Mouse (Mus musculus) MEL (cell line): ENCODE measurements at regions not wholly inside any gene's neighbourhood (a gene's known extent, or its start where the extent isn't known, plus 50 kb on each side); places are given as distances from the start of the nearest gene placed in this dataset.

Experiments used
- DNase-seq: peaks from one replicate; pipeline ENCODE4 v3.0.0; 2011; ENCODE audit warnings: low read depth, low spot score
- H3K27ac ChIP-seq: 2 replicates; pipeline ENCODE4 v1.5.1; 2012; ENCODE audit warnings: low read depth, mild to moderate bottlenecking, control low read depth, low read length, moderate library complexity; ENCODE audit not compliant: control insufficient read depth
- H3K27me3 ChIP-seq, 2 experiments: fragments of 150-350 bp in 1 of 2; sonication (generic) in 1 of 2; 2 replicates each; pipeline ENCODE4 v1.6.1; 2012; ENCODE audit warnings: low read length in 2 of 2, mild to moderate bottlenecking in 2 of 2, improper control_type of control experiment in 1 of 2, moderate library complexity in 1 of 2; ENCODE audit not compliant: insufficient read depth in 2 of 2, control insufficient read depth in 1 of 2
- H3K36me3 ChIP-seq, 2 experiments: 2 replicates each; pipeline ENCODE4 v1.6.1; 2012 to 2014; ENCODE audit warnings: low read length in 2 of 2, improper control_type of control experiment in 1 of 2, inconsistent platforms in 1 of 2, mild to moderate bottlenecking in 1 of 2; ENCODE audit not compliant: insufficient read depth in 2 of 2, control insufficient read depth in 1 of 2
- H3K4me1 ChIP-seq, 2 experiments: fragments of 150-350 bp in 1 of 2; sonication (generic) in 1 of 2; 2 replicates each; pipeline ENCODE4 v1.6.1; 2012; ENCODE audit warnings: low read length in 2 of 2, improper control_type of control experiment in 1 of 2, mild to moderate bottlenecking in 1 of 2; ENCODE audit not compliant: insufficient read depth in 2 of 2, control insufficient read depth in 1 of 2
- H3K4me3 ChIP-seq, 2 experiments: fragments of 150-350 bp in 1 of 2; sonication (generic) in 1 of 2; 2 replicates each; pipeline ENCODE4 v1.5.1; 2012; ENCODE audit warnings: low read depth in 2 of 2, low read length in 2 of 2, mild to moderate bottlenecking in 2 of 2, moderate library complexity in 2 of 2, control low read depth in 1 of 2, improper control_type of control experiment in 1 of 2; ENCODE audit not compliant: control insufficient read depth in 1 of 2, insufficient read depth in 1 of 2
- H3K79me2 ChIP-seq: 2 replicates; pipeline ENCODE4 v1.6.1; 2012; ENCODE audit warnings: mild to moderate bottlenecking, low read length, moderate library complexity; ENCODE audit not compliant: control insufficient read depth, poor library complexity, insufficient read depth
- H3K9ac ChIP-seq: 2 replicates; pipeline ENCODE4 v1.6.1; 2012; ENCODE audit warnings: low read depth, mild to moderate bottlenecking, control low read depth, low read length, moderate library complexity; ENCODE audit not compliant: control insufficient read depth, poor library complexity, severe bottlenecking
- H3K9me3 ChIP-seq: fragments of 150-350 bp; sonication (generic); replicated peaks from 2 replicates; pipeline ENCODE4 v1.6.1; 2012; ENCODE audit warnings: mild to moderate bottlenecking, low read length, improper control_type of control experiment, moderate library complexity; ENCODE audit not compliant: insufficient read depth
- CTCF ChIP-seq, 3 experiments: IDR thresholded peaks in 2 of 3; conservative IDR thresholded peaks in 1 of 3; 2 replicates each; pipeline ENCODE4 v1.5.1; 2011 to 2012; ENCODE audit warnings: low read length in 3 of 3, low read depth in 2 of 3, mild to moderate bottlenecking in 2 of 3, improper control_type of control experiment in 1 of 3, inconsistent platforms in 1 of 3, mixed read lengths in 1 of 3, moderate library complexity in 1 of 3; ENCODE audit not compliant: control insufficient read depth in 1 of 3, insufficient read depth in 1 of 3, poor library complexity in 1 of 3, severe bottlenecking in 1 of 3
- EP300 ChIP-seq, 2 experiments: IDR thresholded peaks; 2 replicates each; pipeline ENCODE4 v1.6.1; 2011; ENCODE audit warnings: improper control_type of control experiment in 2 of 2, low read length in 2 of 2, low read depth in 1 of 2, mild to moderate bottlenecking in 1 of 2
- ETS1 ChIP-seq: IDR thresholded peaks from 2 replicates; pipeline ENCODE4 v1.6.1; 2012; ENCODE audit warnings: low read depth, mild to moderate bottlenecking, inconsistent platforms, low read length, improper control_type of control experiment, moderate library complexity
- GABPA ChIP-seq: IDR thresholded peaks from 2 replicates; pipeline ENCODE4 v1.6.1; 2012; ENCODE audit warnings: low read depth, mild to moderate bottlenecking, inconsistent platforms, low read length, improper control_type of control experiment, moderate library complexity
- GATA1 ChIP-seq: IDR thresholded peaks from 2 replicates; pipeline ENCODE4 v1.6.1; 2011; ENCODE audit warnings: low read depth, low read length, improper control_type of control experiment
- JUND ChIP-seq: IDR thresholded peaks from 2 replicates; pipeline ENCODE4 v1.6.1; 2011; ENCODE audit warnings: low read depth, mild to moderate bottlenecking, improper control_type of control experiment, low read length
- KAT2A ChIP-seq: conservative IDR thresholded peaks from 2 replicates; pipeline ENCODE4 v1.6.1; 2012; ENCODE audit warnings: low read depth, low read length, improper control_type of control experiment, inconsistent platforms
- MAFK ChIP-seq: IDR thresholded peaks from 2 replicates; pipeline ENCODE4 v1.6.1; 2011; ENCODE audit warnings: low read depth, mild to moderate bottlenecking, low read length, improper control_type of control experiment, borderline replicate concordance
- MXI1 ChIP-seq: IDR thresholded peaks from 2 replicates; pipeline ENCODE4 v1.6.1; 2011; ENCODE audit warnings: mild to moderate bottlenecking, low read depth, low read length, improper control_type of control experiment
- MYB ChIP-seq: IDR thresholded peaks from 2 replicates; pipeline ENCODE4 v1.6.1; 2011; ENCODE audit warnings: mild to moderate bottlenecking, low read depth, low read length, improper control_type of control experiment
- MYC ChIP-seq: IDR thresholded peaks from 2 replicates; pipeline ENCODE4 v1.6.1; 2011; ENCODE audit warnings: low read depth, mild to moderate bottlenecking, low read length, improper control_type of control experiment, moderate library complexity
- NELFE ChIP-seq: IDR thresholded peaks from 2 replicates; pipeline ENCODE4 v1.6.1; 2011; ENCODE audit warnings: low read depth, low read length, improper control_type of control experiment
- NRF1 ChIP-seq: IDR thresholded peaks from 2 replicates; pipeline ENCODE4 v1.6.1; 2014; ENCODE audit warnings: low read depth, mild to moderate bottlenecking, inconsistent platforms, low read length, improper control_type of control experiment, moderate library complexity; ENCODE audit not compliant: poor library complexity, insufficient read depth, severe bottlenecking
- RCOR1 ChIP-seq: IDR thresholded peaks from 2 replicates; pipeline ENCODE4 v1.6.1; 2012; ENCODE audit warnings: low read depth, mild to moderate bottlenecking, inconsistent platforms, low read length, improper control_type of control experiment
- TAL1 ChIP-seq: IDR thresholded peaks from 2 replicates; pipeline ENCODE4 v1.6.1; 2012; ENCODE audit warnings: mild to moderate bottlenecking, inconsistent platforms, low read length, moderate library complexity, mixed read lengths
- TBP ChIP-seq: IDR thresholded peaks from 2 replicates; pipeline ENCODE4 v1.8.0; 2011; ENCODE audit warnings: low read depth, low read length, improper control_type of control experiment
- TCF12 ChIP-seq: IDR thresholded peaks from 2 replicates; pipeline ENCODE4 v1.6.1; 2014; ENCODE audit warnings: low read depth, mild to moderate bottlenecking, inconsistent platforms, low read length, improper control_type of control experiment, moderate library complexity
- UBTF ChIP-seq: IDR thresholded peaks from 2 replicates; pipeline ENCODE4 v1.6.1; 2012; ENCODE audit warnings: low read depth, mild to moderate bottlenecking, inconsistent platforms, low read length, improper control_type of control experiment, moderate library complexity, borderline replicate concordance; ENCODE audit not compliant: insufficient read depth
- USF2 ChIP-seq, 2 experiments: IDR thresholded peaks; 2 replicates each; pipeline ENCODE4 v1.6.1; 2011 to 2012; ENCODE audit warnings: improper control_type of control experiment in 2 of 2, low read length in 2 of 2, borderline replicate concordance in 1 of 2, inconsistent platforms in 1 of 2, low read depth in 1 of 2, mild to moderate bottlenecking in 1 of 2; ENCODE audit not compliant: insufficient read depth in 1 of 2
- ZC3H11A ChIP-seq: IDR thresholded peaks from 2 replicates; pipeline ENCODE4 v1.6.1; 2012; ENCODE audit warnings: low read depth, mild to moderate bottlenecking, inconsistent platforms, low read length, improper control_type of control experiment
- ZMIZ1 ChIP-seq: IDR thresholded peaks from 2 replicates; pipeline ENCODE4 v1.6.1; 2012; ENCODE audit warnings: low read depth, mild to moderate bottlenecking, inconsistent platforms, low read length, improper control_type of control experiment, moderate library complexity
- ZNF384 ChIP-seq: IDR thresholded peaks from 2 replicates; pipeline ENCODE4 v1.6.1; 2012; ENCODE audit warnings: low read depth, mild to moderate bottlenecking, inconsistent platforms, low read length, improper control_type of control experiment

GRCm38 (mm10) chr2:21111527-21111926 is 93.6 kb downstream of the Enkur start:
- Histone ChIP-seq H3K36me3 (peaks cover 0 to 4% of the 10 kb centered on the region in 2 experiments; a peak in 2 of 4 replicates), H3K27ac (no peak overlapping the region), H3K9ac (no peak overlapping the region), H3K4me3 (no peak overlapping the region), H3K4me1 (peaks cover 0 to 7% of the 10 kb centered on the region in 2 experiments; a peak in 2 of 4 replicates), H3K9me3 (no peaks in the 10 kb centered on the region), H3K27me3 (no peaks in the 10 kb centered on the region), H3K79me2 (no peaks in the 10 kb centered on the region)
- DNase-seq = peak; percentile 73
- TF ChIP-seq GABPA (peak; percentile 79), CTCF (IDR thresholded peaks at IDR 0.05 in 2 of 3, conservative IDR thresholded peaks at IDR 0.05 in 1 of 3; ENCODE audit: control insufficient read depth in 1 of 3, insufficient read depth in 1 of 3, low read depth in 2 of 3, low read length in 3 of 3, poor library complexity in 1 of 3, severe bottlenecking in 1 of 3) (no peak), TAL1 (no peak), MYB (no peak), MAFK (no peak)

GRCm38 (mm10) chr2:21100248-21100808 is 104.8 kb downstream of the Enkur start:
- no peak for TF ChIP-seq ZMIZ1
- no peak for TF ChIP-seq RCOR1
- no peak for TF ChIP-seq KAT2A
- TF ChIP-seq UBTF = no peak
- TF ChIP-seq MAFK = no peak
- no peak for TF ChIP-seq TBP
- Histone ChIP-seq H3K36me3 (no peaks in the 10 kb centered on the region), H3K9ac (no peak overlapping the region), H3K4me3 (no peak overlapping the region), H3K9me3 (no peaks in the 10 kb centered on the region), H3K27me3 (no peaks in the 10 kb centered on the region), H3K79me2 (no peaks in the 10 kb centered on the region), H3K27ac (no peak overlapping the region), H3K4me1 (no peaks in the 10 kb centered on the region)
- no peak for DNase-seq

- Histone ChIP-seq H3K9ac (no peak overlapping the region), H3K27me3 (no peaks in the 10 kb centered on the region), H3K4me1 (peaks cover 10 to 13% of the 10 kb centered on the region in 2 experiments), H3K27ac (peak overlapping the region; percentile 39), H3K36me3 (peaks cover 0 to 16% of the 10 kb centered on the region in 2 experiments; a peak in 2 of 4 replicates), H3K4me3 (no peak overlapping the region), H3K79me2 (no peaks in the 10 kb centered on the region), H3K9me3 (no peaks in the 10 kb centered on the region)
- peak; percentile 97 for DNase-seq
- TF ChIP-seq MXI1 (no peak), TBP (no peak), NRF1 (no peak), MYC (peak; percentile 28; the same call in 1 of the 2 replicates), TAL1 (peak; percentile 82), JUND (peak; percentile 55), EP300 (IDR thresholded peaks at IDR 0.05; ENCODE audit: low read depth in 1 of 2, low read length in 2 of 2) (peak; percentile 66 to 79; a peak in 3 of 4 replicates), ETS1 (peak; percentile 63), NELFE (no peak), USF2 (IDR thresholded peaks at IDR 0.05; ENCODE audit: borderline replicate concordance in 1 of 2, insufficient read depth in 1 of 2, low read depth in 1 of 2, low read length in 2 of 2) (no peak), GATA1 (peak; percentile 69), ZNF384 (no peak), ZC3H11A (no peak), TCF12 (peak; percentile 73)
These were observed 113.8 kb downstream of the Enkur start for GRCm38 (mm10) chr2:21091058-21091971.
